Mouse (Mus musculus) frontal cortex, adult 2 months (tissue): Measurements from ENCODE around the gene Dnah5. TPM values are rescaled to one million over a fixed set of nuclear protein-coding genes. Genes with fewer than 3 reads are reported as not detected.
"Not testable (repeated sequence)": the region's sequence is repeated elsewhere in the genome, so short reads cannot be mapped to it uniquely, and the experiment has no call there.

Source experiments
- DNase-seq, 2 experiments: peaks; one replicate each; pipeline ENCODE4 v3.0.0; 2022; ENCODE audit warnings: low spot score in 1 of 2; ENCODE audit errors: extremely low spot score in 1 of 2
- polyA plus RNA-seq: library from polyadenylated mRNA; depleted of rRNA; stranded (reverse); fragments of >200 nt; gene quantifications from 2 replicates; pipeline ENCODE4 v1.2.3, GENCODE M21; 2012; rRNA removed

The Dnah5 gene
- polyA plus RNA-seq, 1 experiment, result 0.66 TPM

GRCm38 (mm10) chr15:28444494-28444893 is 240.9 kb downstream of the Dnah5 start:
- DNase-seq, result no peak

DNA sequence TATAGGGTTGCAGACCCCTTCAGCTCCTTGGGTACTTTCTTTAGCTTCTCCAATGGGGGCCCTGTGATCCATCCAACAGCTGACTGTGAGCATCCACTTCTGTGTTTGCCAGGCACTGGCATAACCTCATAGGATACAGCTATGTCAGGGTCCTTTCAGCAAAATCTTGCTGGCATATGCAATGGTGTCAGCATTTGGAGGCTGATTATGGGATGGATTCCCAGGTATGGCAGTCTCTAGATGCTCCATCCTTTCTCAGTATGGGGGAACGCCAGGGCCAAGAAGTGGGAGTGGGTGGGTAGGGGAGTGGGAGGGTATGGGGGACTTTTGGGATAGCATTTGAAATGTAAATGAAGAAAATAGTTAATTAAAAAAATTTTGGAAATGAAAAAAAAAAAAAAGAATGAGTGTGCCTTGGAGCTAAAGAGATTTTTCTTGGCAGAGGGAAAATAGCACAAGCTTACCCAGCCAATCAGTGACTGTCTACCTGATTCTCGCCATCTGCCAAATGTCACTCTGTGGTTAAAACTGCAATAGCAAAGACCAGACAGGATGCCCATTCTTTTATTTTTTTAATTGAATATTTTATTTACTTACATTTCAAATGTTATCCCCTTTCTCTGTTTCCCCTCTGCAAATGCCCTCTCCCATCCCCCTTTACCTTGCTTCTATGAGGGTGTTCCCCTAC is 257.7 kb downstream of the Dnah5 start:
- not testable (repeated sequence) for DNase-seq

GRCm38 (mm10) chr15:28466591-28467247 is 263.2 kb downstream of the Dnah5 start:
- DNase-seq, result no peak

DNA sequence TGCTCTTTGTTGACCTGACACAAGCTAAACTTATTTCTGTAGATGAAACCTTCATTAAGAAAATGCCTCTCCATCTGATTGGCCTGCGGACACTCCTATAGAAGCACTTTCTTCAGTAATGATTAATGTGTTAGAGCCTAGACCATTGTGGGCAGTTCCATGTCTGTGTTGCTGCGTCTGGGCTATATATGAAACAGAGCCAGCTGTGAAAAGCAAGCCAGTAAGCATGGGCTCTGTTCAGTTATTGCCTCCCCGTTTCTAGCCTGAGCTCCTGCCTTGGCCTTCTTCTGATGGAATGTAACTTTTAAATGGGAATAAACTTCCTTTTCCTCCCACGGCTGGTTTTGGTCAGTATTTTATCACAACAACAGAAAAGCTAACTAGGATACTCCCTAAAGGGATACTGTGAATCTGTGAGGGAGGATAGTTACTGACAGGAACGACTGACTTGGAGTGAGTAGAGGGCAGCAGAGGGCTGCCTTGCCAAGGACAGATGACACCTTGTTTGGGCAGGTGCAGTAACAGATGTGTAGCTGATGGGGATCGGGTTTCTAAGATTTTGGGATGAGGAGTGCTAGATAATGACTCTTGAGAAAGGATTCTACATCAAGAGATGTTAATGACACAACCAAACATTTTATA is 270.3 kb downstream of the Dnah5 start:
- no peak for DNase-seq

GRCm38 (mm10) chr15:28502820-28503219 is 299.3 kb downstream of the Dnah5 start:
- DNase-seq, result peak in 1 of 2 experiments; percentile 4

GRCm38 (mm10) chr15:28515176-28515575 is 311.6 kb downstream of the Dnah5 start:
- DNase-seq, result no peak

Other genes with a start within 250 kb of the Dnah5 start
- 194 and 202 TPM in 2 replicates for gene Trio, start 177.9 kb upstream of the Dnah5 start, polyA plus RNA-seq